Mouse (Mus musculus): ENCODE measurements around the gene Stard3nl. TPM values are rescaled to one million over a fixed set of nuclear protein-coding genes. Genes with fewer than 3 reads are reported as not detected.

Stard3nl gene
- polyA plus RNA-seq, 1 experiment, result 44.2 TPM

GRCm38 (mm10) chr13:19390296-19390695 is 5.3 kb downstream of the Stard3nl start:
- WGBS, result 54% methylated on average over 4 of the region's 4 CpGs

GRCm38 (mm10) chr13:19389896-19390295 is 5.7 kb downstream of the Stard3nl start:
- H3K4me1 ChIP-seq (ENCODE audit: control insufficient read depth, insufficient read depth, low read length), result peaks cover 21% of the 10 kb centered on the region
- no peak overlapping the region for H3K4me3 ChIP-seq (replicated peaks; ENCODE audit: extremely low read depth, low read depth, low read length)
- WGBS, result 30% methylated on average over 12 of the region's 12 CpGs
- no peak for TF ChIP-seq POLR2A (IDR thresholded peaks at IDR 0.05; ENCODE audit: borderline replicate concordance, extremely low read depth, low read depth, low read length)
- peak; percentile 47 for DNase-seq

More at GRCm38 (mm10) chr13:19390296-19390695, 5.3 kb downstream of the Stard3nl start:
- TF ChIP-seq POLR2A (IDR thresholded peaks at IDR 0.05; ENCODE audit: borderline replicate concordance, extremely low read depth, low read depth, low read length), result no peak
- TF ChIP-seq CTCF (IDR thresholded peaks at IDR 0.05; ENCODE audit: insufficient read depth, low read length), result no peak
- DNase-seq, result no peak
- Histone ChIP-seq H3K4me1 (ENCODE audit: control insufficient read depth, insufficient read depth, low read length) (peaks cover 21% of the 10 kb centered on the region), H3K4me3 (replicated peaks; ENCODE audit: extremely low read depth, low read depth, low read length) (no peak overlapping the region)

DNA sequence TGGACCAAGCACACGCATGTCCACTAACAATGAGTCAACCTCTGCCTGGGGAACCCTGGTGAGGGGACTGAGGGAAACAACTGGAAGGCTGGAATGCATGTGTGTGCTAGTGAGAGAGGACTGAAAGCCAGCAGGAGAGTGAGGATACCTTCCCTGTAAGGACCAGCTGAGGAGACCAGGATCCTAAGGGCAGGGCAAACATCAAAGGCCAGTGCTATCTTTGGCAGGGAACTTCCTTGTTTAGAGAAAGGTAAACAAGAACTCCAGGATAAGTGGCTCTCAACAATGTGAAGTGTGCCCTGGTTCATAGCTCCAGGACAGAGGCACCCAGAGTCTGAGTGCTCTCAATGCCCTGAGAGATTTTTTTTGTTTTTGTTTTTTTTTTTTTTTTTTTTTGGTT is 6.2 kb downstream of the Stard3nl start:
- H3K4me1 ChIP-seq (ENCODE audit: control insufficient read depth, insufficient read depth, low read length), result peaks cover 21% of the 10 kb centered on the region
- no peak overlapping the region for H3K4me3 ChIP-seq (replicated peaks; ENCODE audit: extremely low read depth, low read depth, low read length)
- TF ChIP-seq POLR2A (IDR thresholded peaks at IDR 0.05; ENCODE audit: borderline replicate concordance, extremely low read depth, low read depth, low read length) (no peak), CTCF (IDR thresholded peaks at IDR 0.05; ENCODE audit: insufficient read depth, low read length) (no peak)
- peak; percentile 50 for DNase-seq
- WGBS, result 38% methylated on average over 1 of the region's 1 CpGs

DNA sequence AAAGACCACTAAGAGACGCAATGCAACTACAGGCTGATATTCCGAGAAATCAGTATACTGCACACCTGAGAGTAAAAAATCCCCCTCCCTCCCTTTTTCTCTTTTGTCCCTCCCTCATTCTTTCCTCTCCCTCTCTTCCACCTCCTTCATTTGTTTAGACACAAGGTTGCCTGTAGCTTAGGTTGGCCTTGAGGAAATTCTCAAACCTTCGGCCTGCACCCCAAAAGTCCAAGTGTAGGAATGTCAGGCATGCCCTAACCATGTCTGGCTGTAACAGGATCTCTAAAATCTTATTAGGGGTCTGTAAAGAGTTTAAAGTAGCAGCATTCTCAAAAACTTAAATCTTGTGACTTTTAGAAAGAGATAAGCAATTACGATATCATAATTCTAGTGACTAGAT is 10.4 kb downstream of the Stard3nl start:
- no peak for DNase-seq
- TF ChIP-seq CTCF (IDR thresholded peaks at IDR 0.05; ENCODE audit: insufficient read depth, low read length) (no peak), POLR2A (IDR thresholded peaks at IDR 0.05; ENCODE audit: borderline replicate concordance, extremely low read depth, low read depth, low read length) (no peak)
- 91% methylated on average over 4 of the region's 4 CpGs for WGBS
- Histone ChIP-seq H3K4me3 (replicated peaks; ENCODE audit: extremely low read depth, low read depth, low read length) (no peak overlapping the region), H3K4me1 (ENCODE audit: control insufficient read depth, insufficient read depth, low read length) (peaks cover 10% of the 10 kb centered on the region)

DNA sequence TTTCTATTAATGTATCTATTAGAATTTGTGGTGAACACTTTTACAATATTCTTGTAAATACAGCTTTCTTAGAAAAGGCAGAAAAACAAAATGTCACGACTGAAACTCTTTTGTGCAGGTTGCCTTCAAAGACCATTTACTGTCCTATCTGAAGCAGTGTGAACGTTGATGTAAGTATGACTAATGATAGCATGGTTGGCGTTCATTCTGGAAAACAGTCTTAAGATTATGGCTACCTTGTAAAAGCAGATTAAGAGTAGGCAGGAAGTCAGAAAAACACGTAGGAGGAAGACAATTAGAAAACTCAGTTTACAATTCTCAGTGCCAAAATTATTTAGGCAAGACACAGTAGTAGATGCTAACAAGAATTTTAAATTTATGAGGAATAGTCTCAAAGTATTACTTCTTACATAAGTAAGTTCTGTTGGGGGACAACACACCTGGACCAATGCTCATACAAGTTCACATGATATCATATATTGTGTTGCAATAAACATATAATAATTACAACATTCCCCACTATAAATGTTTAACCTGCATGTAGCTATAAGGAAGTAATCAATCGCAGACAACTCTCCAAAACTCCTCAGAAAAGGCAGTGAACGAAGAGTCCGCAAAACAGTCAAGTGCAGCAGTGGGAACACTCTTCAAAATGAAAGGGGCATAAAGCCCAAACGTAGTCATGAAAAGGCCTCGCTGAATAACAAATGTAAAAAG is 14.3 kb downstream of the Stard3nl start:
- H3K4me3 ChIP-seq (replicated peaks; ENCODE audit: extremely low read depth, low read depth, low read length), result no peak overlapping the region

DNA sequence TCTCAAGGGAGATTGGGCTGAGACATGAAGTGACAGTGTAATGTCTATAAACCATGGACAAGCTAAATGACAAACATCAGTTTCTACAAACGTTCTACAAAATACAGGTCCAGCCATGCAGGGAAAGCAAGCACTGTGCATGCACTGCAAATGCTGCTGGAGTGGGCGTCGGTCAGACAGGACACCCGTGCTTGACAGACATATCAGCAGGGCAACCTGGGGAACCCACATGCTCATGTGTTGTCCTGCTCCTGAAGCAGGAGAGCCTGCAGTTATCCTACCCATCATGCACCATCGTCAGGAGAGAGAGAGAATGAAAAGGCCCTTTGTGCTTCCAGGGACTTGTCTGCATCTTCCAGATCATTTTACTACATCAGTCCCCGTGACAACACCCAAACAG is 16.3 kb downstream of the Stard3nl start:
- WGBS, result 65% methylated on average over 6 of the region's 6 CpGs

More for the DNA sequence above, 14.3 kb downstream of the Stard3nl start:
- H3K4me1 ChIP-seq (ENCODE audit: control insufficient read depth, insufficient read depth, low read length), result peaks cover 4% of the 10 kb centered on the region; the same call in 1 of the 2 replicates
- no peak for TF ChIP-seq POLR2A (IDR thresholded peaks at IDR 0.05; ENCODE audit: borderline replicate concordance, extremely low read depth, low read depth, low read length)
- TF ChIP-seq CTCF (IDR thresholded peaks at IDR 0.05; ENCODE audit: insufficient read depth, low read length), result no peak
- 64% methylated on average over 9 of the region's 9 CpGs for WGBS
- no peak for DNase-seq

DNA sequence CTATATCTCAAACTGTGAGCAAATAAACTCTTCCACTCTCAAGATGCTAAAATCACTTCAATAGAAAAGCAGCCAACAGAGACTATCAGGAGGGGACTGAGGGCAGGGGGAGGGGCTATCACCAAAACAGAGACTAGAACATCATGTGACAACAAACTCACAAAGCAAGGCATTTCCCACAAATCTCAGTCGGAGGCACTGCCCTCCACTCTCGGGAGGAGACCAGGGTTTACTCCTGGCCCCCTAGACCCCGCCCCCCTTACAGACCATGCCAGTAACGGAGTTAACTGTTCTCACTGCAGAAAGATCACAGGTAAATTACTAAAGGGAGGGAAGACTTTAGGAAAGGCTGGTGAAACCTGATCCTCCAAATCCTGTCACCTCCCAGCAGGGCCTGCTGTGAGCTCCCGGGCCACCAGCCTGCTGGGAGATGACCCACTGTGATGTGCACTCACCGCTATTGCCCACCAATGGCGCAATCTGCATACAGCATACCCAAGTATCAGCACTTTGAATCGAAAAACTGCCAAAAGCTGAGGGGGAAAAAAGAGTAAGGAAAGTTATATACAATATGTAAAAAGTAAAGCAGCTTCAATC is 23.4 kb downstream of the Stard3nl start:
- no peak for TF ChIP-seq CTCF (IDR thresholded peaks at IDR 0.05; ENCODE audit: insufficient read depth, low read length)
- no peak for TF ChIP-seq POLR2A (IDR thresholded peaks at IDR 0.05; ENCODE audit: borderline replicate concordance, extremely low read depth, low read depth, low read length)
- no peaks in the 10 kb centered on the region for H3K4me1 ChIP-seq (ENCODE audit: control insufficient read depth, insufficient read depth, low read length)
- DNase-seq, result no peak
- 53% methylated on average over 8 of the region's 8 CpGs for WGBS
- no peak overlapping the region for H3K4me3 ChIP-seq (replicated peaks; ENCODE audit: extremely low read depth, low read depth, low read length)

More for the DNA sequence above, 16.3 kb downstream of the Stard3nl start:
- Histone ChIP-seq H3K4me1 (ENCODE audit: control insufficient read depth, insufficient read depth, low read length) (peaks cover 4% of the 10 kb centered on the region; the same call in 1 of the 2 replicates), H3K4me3 (replicated peaks; ENCODE audit: extremely low read depth, low read depth, low read length) (no peak overlapping the region)
- DNase-seq, result no peak
- TF ChIP-seq CTCF (IDR thresholded peaks at IDR 0.05; ENCODE audit: insufficient read depth, low read length) (no peak), POLR2A (IDR thresholded peaks at IDR 0.05; ENCODE audit: borderline replicate concordance, extremely low read depth, low read depth, low read length) (no peak)

- Histone ChIP-seq H3K4me1 (ENCODE audit: control insufficient read depth, insufficient read depth, low read length) (no peaks in the 10 kb centered on the region), H3K4me3 (replicated peaks; ENCODE audit: extremely low read depth, low read depth, low read length) (no peak overlapping the region)
- DNase-seq, result no peak
- no peak for TF ChIP-seq POLR2A (IDR thresholded peaks at IDR 0.05; ENCODE audit: borderline replicate concordance, extremely low read depth, low read depth, low read length)
- no peak for TF ChIP-seq CTCF (IDR thresholded peaks at IDR 0.05; ENCODE audit: insufficient read depth, low read length)
- WGBS, result 91% methylated on average over 6 of the region's 6 CpGs
These were observed 26.8 kb downstream of the Stard3nl start for GRCm38 (mm10) chr13:19368817-19369216.

DNA sequence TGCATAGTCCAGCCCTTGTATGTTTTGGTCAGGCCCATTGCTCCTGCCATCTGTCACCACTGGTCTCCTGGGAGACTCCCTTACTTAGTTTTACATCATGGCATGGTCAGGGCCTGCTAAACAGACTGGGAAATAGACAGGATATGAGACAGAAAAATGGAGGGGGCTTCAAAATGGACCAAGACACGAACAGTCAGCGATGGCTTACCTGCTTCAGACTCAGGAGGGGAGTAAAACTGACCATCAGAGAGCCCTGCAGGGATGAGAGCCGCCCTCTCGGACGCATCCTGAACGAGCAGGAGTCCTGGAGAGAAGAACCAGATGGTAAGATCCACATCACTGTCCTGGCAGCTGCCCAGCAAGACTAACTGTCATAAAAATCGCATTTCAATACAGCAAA is 28.1 kb downstream of the Stard3nl start:
- WGBS, result 82% methylated on average over 7 of the region's 7 CpGs
- no peaks in the 10 kb centered on the region for H3K4me1 ChIP-seq (ENCODE audit: control insufficient read depth, insufficient read depth, low read length)
- DNase-seq, result no peak
- no peak overlapping the region for H3K4me3 ChIP-seq (replicated peaks; ENCODE audit: extremely low read depth, low read depth, low read length)
- no peak for TF ChIP-seq CTCF (IDR thresholded peaks at IDR 0.05; ENCODE audit: insufficient read depth, low read length)
- no peak for TF ChIP-seq POLR2A (IDR thresholded peaks at IDR 0.05; ENCODE audit: borderline replicate concordance, extremely low read depth, low read depth, low read length)

- no peaks in the 10 kb centered on the region for H3K4me1 ChIP-seq (ENCODE audit: control insufficient read depth, insufficient read depth, low read length)
- TF ChIP-seq CTCF (IDR thresholded peaks at IDR 0.05; ENCODE audit: insufficient read depth, low read length) (no peak), POLR2A (IDR thresholded peaks at IDR 0.05; ENCODE audit: borderline replicate concordance, extremely low read depth, low read depth, low read length) (no peak)
- WGBS, result 67% methylated on average over 2 of the region's 2 CpGs
- no peak overlapping the region for H3K4me3 ChIP-seq (replicated peaks; ENCODE audit: extremely low read depth, low read depth, low read length)
- no peak for DNase-seq
These were observed 28.7 kb downstream of the Stard3nl start for GRCm38 (mm10) chr13:19366866-19367265.

All from lung, adult 2 months (tissue).